Mouse (Mus musculus) adrenal gland, postnatal 10 days (tissue): ENCODE data around the gene Krt18. TPM values are rescaled to one million over a fixed set of nuclear protein-coding genes. Genes with fewer than 3 reads are reported as not detected.
"Not testable (repeated sequence)": the region's sequence is repeated elsewhere in the genome, so short reads cannot be mapped to it uniquely, and the experiment has no call there.

ENCODE experiments used
- DNase-seq: peaks from one replicate; pipeline ENCODE4 v3.0.0; 2021; ENCODE audit warnings: mixed read lengths
- total RNA-seq, 2 experiments: library from RNA; stranded (reverse); gene quantifications; 2 replicates each; pipeline ENCODE4 v1.2.3; 2021

The Krt18 gene
- total RNA-seq, 2 experiments from 2014 or later = 15.9 to 28.3 TPM

DNA sequence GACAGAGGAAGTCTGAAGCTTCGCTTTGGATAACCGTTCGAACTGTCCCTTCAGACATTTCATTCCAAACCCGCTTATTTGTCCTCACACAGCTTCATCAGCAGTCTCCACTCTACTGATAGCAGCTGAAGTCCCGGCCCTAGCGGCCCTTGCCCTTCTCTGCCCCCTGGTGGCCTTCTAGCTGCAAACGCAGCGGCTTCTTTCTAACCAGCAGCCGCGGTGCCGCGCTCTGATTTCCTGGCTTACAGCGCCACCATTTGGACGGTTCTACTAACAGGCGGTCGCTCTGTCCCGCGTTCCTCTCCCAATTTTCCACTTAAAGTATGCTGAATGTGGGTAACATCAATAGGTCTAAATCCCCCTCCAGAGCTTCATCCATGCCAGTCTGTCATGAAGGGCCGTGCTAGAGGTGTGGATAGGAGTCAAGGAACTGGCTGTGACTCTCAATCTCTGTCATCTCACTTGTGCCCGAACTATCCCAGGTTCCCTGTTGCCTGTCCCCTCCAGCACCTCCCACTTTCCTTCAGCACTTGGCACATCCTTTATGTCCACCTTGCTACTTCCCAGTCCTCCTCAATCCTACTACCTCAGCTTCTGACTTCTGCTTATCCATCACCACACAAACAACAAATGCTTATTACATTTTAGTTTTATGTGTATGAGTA is 37.8 kb downstream of the Krt18 start:
- DNase-seq = peak; percentile 98

GRCm38 (mm10) chr15:102070476-102071467 is 42.8 kb downstream of the Krt18 start:
- no peak for DNase-seq

GRCm38 (mm10) chr15:102072963-102073558 is 45.1 kb downstream of the Krt18 start:
- no peak for DNase-seq

- peak; percentile 99 for DNase-seq
Measured at GRCm38 (mm10) chr15:102073559-102074069, 45.6 kb downstream of the Krt18 start, which contains the start of gene Eif4b. Gene Eif4b, plus strand, starts transcription at chr15:102073773.

DNA sequence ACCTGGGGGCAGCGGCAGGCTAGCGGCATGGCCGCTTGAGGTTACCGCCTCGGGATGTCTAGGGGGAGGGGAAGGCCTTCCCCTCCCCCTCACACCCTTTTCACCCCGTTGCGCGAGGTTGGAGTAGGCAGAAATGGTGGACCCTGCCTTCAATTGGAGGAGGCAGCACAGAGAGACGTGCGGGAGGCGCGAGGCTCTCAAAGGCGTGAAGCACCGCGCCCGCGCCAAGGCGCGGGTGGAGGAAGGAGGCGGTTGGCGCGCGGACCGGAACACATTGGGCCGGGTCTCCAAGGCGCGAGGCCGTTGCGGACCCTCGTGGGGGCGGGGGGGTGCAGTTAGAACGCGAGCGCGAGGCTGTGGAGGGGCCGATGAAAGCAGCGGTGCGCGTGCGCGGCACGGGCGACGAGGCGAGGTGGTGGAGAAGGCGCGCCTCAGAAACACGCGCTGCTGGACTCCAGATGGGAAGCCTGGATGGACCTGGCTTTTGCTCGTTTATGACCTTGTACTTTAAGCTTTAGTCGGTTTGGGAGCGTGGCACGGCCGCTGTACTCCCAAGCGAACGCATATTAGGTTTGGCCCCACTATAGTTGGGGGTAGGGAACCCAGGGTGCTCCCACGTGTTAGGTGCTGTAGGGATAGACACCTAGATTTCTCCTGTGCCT is 46.2 kb downstream of the Krt18 start:
- DNase-seq = peak; percentile 77

DNA sequence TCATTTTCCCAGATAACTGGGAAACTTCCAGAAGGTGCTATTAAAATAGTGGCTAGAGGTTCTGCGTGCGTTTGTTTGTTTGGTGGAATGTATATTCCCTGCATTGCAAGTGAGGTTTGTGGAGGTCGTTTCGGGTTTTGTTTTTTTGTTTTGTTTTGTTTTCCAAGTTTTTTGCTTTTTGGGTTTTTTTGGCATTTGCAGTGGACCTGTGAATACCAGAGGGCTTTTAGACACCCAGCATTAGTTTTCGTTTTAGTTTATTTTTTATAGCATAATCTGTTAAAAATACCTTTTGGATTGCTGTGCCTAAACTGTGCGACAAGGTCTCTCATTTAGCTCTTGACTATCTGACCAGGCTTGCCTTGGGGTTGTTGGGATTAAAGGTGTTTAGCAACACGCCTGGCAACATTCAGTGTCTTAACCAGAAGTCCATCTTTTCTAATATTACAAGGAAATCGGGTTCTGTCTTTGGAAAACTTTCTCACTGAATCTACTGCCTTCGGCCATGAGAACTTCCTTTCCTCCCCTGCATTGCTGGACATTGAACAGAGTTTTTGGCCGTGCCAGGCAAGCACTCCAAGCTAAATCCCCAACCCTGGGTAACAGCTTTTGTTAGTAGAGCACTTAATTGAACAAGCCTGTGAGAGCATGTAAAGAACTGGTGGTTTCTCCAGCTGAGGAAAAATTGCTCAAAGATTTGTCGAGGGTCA is 47.1 kb downstream of the Krt18 start:
- DNase-seq = no peak

DNA sequence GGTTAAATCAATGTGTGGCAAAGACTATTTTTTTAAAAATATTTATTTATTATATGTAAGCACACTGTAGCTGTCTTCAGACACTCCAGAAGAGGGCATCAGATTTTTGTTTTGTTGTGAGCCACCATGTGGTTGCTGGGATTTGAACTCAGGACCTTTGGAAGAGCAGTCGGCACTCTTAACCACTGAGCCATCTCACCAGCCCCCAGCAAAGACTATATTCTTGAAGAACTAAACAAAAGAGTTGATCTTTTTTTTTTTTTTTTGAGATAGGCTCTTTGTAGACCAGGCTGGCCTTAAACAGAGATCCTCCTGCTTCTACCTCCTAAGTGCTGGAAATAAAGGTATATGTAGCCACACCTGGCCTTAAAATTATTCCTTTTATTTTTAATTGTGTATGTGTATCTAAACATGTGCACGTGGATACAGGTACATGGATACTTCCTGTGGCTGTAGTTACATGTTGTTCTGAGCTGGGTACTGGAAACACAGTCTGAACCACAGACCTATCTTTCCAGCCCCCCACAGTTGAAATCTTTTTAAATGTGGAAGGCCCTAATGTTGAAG is 49.2 kb downstream of the Krt18 start:
- no peak for DNase-seq

GRCm38 (mm10) chr15:102079221-102079620 is 51.2 kb downstream of the Krt18 start:
- DNase-seq = no peak

- not testable (repeated sequence) for DNase-seq
Measured at GRCm38 (mm10) chr15:102079924-102080323, 51.9 kb downstream of the Krt18 start.

DNA sequence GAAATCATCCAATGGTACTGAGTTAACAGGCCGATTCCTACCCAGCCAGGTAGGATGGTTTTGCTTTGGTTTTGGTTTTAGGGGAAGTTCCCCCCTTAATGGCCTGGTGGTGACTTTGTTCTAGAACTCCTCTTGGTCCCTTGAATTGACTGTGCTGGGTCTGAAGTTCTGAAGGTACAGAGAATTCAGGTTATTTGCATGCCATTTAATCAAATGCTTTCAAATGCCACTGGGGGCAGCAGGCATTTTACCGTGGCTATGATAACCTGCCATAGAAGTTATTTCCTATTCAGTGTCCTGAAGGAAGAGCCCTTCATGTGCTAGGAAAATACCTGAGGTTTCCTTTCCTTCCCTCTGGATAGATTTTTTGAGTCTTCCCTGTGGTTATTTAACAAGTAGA is 52.4 kb downstream of the Krt18 start:
- no peak for DNase-seq

Other genes with a start within 250 kb of the Krt18 start
- not detected for gene Krt72, start 241.7 kb upstream of the Krt18 start, total RNA-seq
- gene Krt73, start 225.8 kb upstream of the Krt18 start, total RNA-seq = not detected
- not detected for gene Krt2, start 210.0 kb upstream of the Krt18 start, total RNA-seq
- under 1 TPM; 0.18 to 0.51 TPM for gene Krt1, start 177.4 kb upstream of the Krt18 start, total RNA-seq
- not detected for gene Krt77, start 158.5 kb upstream of the Krt18 start, total RNA-seq
- gene Krt76, start 135.3 kb upstream of the Krt18 start, total RNA-seq = not detected
- under 1 TPM in 1 of 2 experiments, not detected in 1; 0.18 TPM for gene Krt4, start 103.4 kb upstream of the Krt18 start, total RNA-seq
- 1 to 10 TPM; 3.8 to 5.3 TPM for gene Krt79, start 87.9 kb upstream of the Krt18 start, total RNA-seq
- gene Krt78, start 73.9 kb upstream of the Krt18 start, total RNA-seq = under 1 TPM in 1 of 2 experiments, not detected in 1; 0.09 TPM
- gene Krt8, start 23.7 kb upstream of the Krt18 start, total RNA-seq = 10 to 100 TPM; 12.1 to 24.2 TPM
- gene Eif4b, start 45.6 kb downstream of the Krt18 start, total RNA-seq = 100 to 1,000 TPM; 248 to 266 TPM
- gene Tns2, start 72.2 kb downstream of the Krt18 start, total RNA-seq = 10 to 100 TPM; 64.5 to 84.6 TPM
- gene Spryd3, start 108.1 kb downstream of the Krt18 start, total RNA-seq = 10 to 100 TPM; 27.4 to 31.5 TPM
- 10 to 100 TPM; 40.3 to 48.1 TPM for gene Igfbp6, start 116.2 kb downstream of the Krt18 start, total RNA-seq
- 1 to 10 TPM; 4.9 to 8.1 TPM for gene Soat2, start 122.3 kb downstream of the Krt18 start, total RNA-seq
- 10 to 100 TPM; 66.7 to 84.9 TPM for gene Zfp740, start 175.1 kb downstream of the Krt18 start, total RNA-seq
- gene Csad, start 176.5 kb downstream of the Krt18 start, total RNA-seq = 100 to 1,000 TPM; 155 to 156 TPM
- gene Itgb7, start 203.8 kb downstream of the Krt18 start, total RNA-seq = 1 to 10 TPM; 6.4 to 7.1 TPM
- 10 to 100 TPM; 22.7 to 30.3 TPM for gene Rarg, start 229.3 kb downstream of the Krt18 start, total RNA-seq
- not detected for gene Gm9918, start 242.4 kb downstream of the Krt18 start, total RNA-seq